Mouse (Mus musculus) left cerebral cortex, adult 6 months (tissue): ENCODE data around the gene Fh1. TPM values are rescaled to one million over a fixed set of nuclear protein-coding genes. Genes with fewer than 3 reads are reported as not detected.

Experiments
- long read RNA-seq, 2 experiments: library from polyadenylated mRNA; unstranded; transcript quantifications; one replicate each; pipeline ENCODE4 v2.0.0; 2019 to 2020
- polyA plus RNA-seq: library from polyadenylated mRNA; unstranded; fragments of <200 nt; fragmentation: Nextera tagmentation; gene quantifications from 2 replicates; pipeline ENCODE4 v1.2.3, GENCODE M21; 2021

Gene Fh1
- 125 and 170 TPM in 2 replicates for polyA plus RNA-seq
- long read RNA-seq, experiment 1, transcript Fh1-203 (3 exons, 936 nt), result minor isoform, 5 of 944 reads
- long read RNA-seq, experiment 1, transcript Fh1-201 (10 exons, 2,636 nt), result major isoform, 903 of 944 reads
- long read RNA-seq, experiment 1, partial matches to known transcripts, result 12 of 944 reads
- long read RNA-seq, experiment 1, other reads (novel, unspliced or antisense), result 24 of 944 reads
- long read RNA-seq, experiment 2, transcript Fh1-203 (3 exons, 936 nt), result minor isoform, 14 of 235 reads
- long read RNA-seq, experiment 2, transcript Fh1-201 (10 exons, 2,636 nt), result major isoform, 198 of 235 reads
- long read RNA-seq, experiment 2, partial matches to known transcripts, result 14 of 235 reads
- long read RNA-seq, experiment 2, other reads (novel, unspliced or antisense), result 9 of 235 reads

DNA sequence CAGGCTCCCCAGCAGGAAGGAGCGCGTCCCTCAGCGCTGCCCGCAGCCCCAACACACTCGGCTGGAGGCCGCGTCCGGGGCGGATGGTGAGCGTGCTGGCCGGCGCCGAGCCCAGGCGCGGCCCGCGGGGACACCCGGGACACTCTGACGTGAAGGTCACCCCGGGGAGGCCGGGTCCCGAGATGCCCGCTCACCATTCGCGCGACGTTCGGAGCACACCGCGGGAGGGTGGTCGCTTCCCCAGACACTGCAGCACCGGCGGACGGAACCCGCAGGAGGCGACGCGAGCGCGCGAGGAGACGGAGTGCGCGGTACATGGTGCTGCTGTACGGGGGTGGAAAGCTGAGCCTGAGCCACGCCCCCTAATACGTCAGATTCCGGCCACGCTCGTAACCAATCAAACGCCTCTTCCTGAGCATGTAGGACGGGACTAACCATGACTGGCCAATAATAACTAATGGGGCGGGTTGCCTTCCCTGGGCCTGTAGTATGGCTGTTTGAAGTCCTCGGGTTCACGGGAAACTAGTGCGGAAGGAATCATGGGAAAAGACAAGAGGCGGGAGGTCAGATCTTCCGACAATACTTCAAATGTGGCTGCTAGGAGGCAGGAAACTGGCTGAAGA is at the start of gene Fh1:
TSS of gene Fh1 (minus strand) at position 379 of the 623 bp plus-strand sequence.

DNA sequence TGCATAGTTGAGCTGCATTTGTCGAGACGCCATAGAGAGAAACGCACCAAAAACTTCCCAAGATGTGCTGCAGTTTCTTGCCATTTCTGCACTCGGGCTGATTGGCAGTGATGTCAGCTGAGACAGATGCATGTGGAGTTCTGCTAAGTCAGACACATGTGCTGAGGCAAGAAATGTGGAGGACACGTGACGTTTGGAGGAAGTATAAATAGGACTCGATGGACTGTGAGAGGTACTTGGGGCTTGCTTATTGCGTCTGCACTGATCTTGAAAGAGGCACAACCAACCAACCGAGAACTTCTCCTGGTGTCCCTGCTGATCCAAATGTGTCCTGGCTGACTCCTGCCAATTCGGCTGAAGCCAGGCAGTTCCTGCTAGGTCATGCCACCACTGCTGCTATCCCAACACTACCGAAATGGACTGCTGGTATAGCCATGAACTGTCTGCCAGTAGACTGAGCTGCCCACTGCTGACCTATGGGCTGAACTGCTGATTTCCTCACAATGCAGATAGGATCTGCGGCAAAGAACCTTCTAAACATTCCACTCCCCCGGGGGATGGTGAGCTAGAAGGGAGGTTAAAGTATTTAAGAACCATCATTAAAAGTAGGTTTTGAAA is 5.5 kb downstream of the Fh1 start, which contains the start of gene Kmo:
TSS of gene Kmo (plus strand) at position 568 of the 618 bp plus-strand sequence.

Other genes with a start within 250 kb of the Fh1 start
- gene Rgs7, start 133.1 kb downstream of the Fh1 start, polyA plus RNA-seq, result 42.1 and 83.8 TPM in 2 replicates
- gene Kmo, start 5.3 kb downstream of the Fh1 start, polyA plus RNA-seq, result 0.14 and 0.15 TPM in 2 replicates
- 5.5 and 6.8 TPM in 2 replicates for gene Opn3, start 67.1 kb upstream of the Fh1 start, polyA plus RNA-seq
- 1.0 and 1.7 TPM in 2 replicates for gene Chml, start 67.3 kb upstream of the Fh1 start, polyA plus RNA-seq
- gene Wdr64, start 73.0 kb upstream of the Fh1 start, polyA plus RNA-seq, result not detected in 2 replicates